Mouse (Mus musculus) bone marrow, adult 2 months (tissue): ENCODE results near the gene Pif1.
A peak's percentile ranks its signal among the peaks of the same experiment; 100 is the strongest.

ENCODE experiments used
- CTCF ChIP-seq: fragments of 200-500 bp; IDR thresholded peaks from 2 replicates; pipeline ENCODE4 v1.5.1; 2011; ENCODE audit warnings: low read length, control low read depth; ENCODE audit not compliant: control insufficient read depth, insufficient read depth
- POLR2A ChIP-seq: fragments of 200-500 bp; IDR thresholded peaks from 2 replicates; pipeline ENCODE4 v1.6.1; 2011; ENCODE audit warnings: low read depth, mild to moderate bottlenecking, control low read depth, low read length, borderline replicate concordance; ENCODE audit not compliant: control insufficient read depth

DNA sequence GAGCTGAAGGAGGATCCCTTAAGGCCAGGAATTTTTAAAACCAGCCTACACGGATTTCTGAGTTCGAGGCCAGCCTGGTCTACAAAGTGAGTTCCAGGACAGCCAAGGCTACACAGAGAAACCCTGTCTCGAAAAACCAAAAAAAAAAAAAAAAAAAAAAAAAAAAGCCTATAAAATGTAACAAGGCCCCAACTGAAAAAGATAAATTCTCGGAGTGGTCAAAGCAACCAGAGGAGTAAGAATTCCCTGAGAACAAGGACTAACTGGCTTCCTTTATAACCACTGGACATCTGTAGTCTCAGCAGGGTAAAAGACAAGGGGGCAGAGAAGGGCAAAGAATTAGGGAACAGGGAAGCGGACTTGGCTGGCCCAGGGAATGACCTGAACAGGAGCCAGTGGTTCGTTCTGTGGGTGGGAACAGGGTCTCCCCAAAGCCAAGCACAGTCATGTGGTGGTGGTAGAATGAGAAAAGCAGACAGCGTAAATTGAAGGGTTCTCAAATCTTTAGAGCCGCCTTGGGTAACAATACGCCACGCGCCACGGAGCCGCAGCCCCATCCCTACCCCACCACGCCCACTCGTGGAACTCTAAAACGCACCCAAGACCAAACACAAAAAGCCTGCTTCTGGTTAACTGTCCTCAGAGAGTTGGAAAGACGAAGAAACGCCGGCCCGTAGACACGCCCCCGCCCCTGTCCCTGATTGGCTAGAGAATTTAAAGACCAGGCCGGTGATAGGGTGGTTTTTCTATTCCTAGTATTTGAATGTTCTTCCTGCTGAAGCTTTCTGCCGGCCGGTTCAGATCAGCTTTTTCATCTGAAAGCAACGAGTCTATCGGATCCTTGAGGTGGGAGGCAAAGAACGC, at the start of gene Pif1:
- TF ChIP-seq CTCF (no peak), POLR2A (peak; percentile 23; the same call in 1 of the 2 replicates)
